Mouse (Mus musculus) erythroblast, embryonic 14.5 days (primary cell): ENCODE results near the gene Gm10961.

Experiments
- GATA1 ChIP-seq: IDR thresholded peaks from 2 replicates; pipeline ENCODE4 v1.6.1; 2012; ENCODE audit warnings: low read length, inconsistent platforms, mixed read lengths
- TAL1 ChIP-seq: IDR thresholded peaks from 3 replicates; pipeline ENCODE4 v1.6.1; 2012; ENCODE audit warnings: low read length, inconsistent platforms, mixed read lengths

- TF ChIP-seq GATA1 (no peak), TAL1 (no peak)
Observed at GRCm38 (mm10) chr3:107582875-107583767, 48.0 kb upstream of the Gm10961 start.
